Mouse (Mus musculus): ENCODE results near the gene Gm44790. TPM values are rescaled to one million over a fixed set of nuclear protein-coding genes. Genes with fewer than 3 reads are reported as not detected.

Gm44790 gene
- polyA plus RNA-seq, 1 experiment, result not detected

- peak overlapping the region; percentile 68 for H3K4me3 ChIP-seq (ENCODE audit: low read depth, low read length)
- no peaks in the 10 kb centered on the region for H3K9me3 ChIP-seq (replicated peaks; ENCODE audit: control insufficient read depth, insufficient read depth, low read length, poor library complexity, severe bottlenecking)
- H3K27me3 ChIP-seq (ENCODE audit: control insufficient read depth, insufficient read depth, low read length, poor library complexity, severe bottlenecking), result no peaks in the 10 kb centered on the region
- H3K9ac ChIP-seq (ENCODE audit: low read depth, poor library complexity, severe bottlenecking), result peak overlapping the region; percentile 74
- TF ChIP-seq CTCF (IDR thresholded peaks at IDR 0.05; ENCODE audit: low read depth, low read length) (no peak), EP300 (IDR thresholded peaks at IDR 0.05; ENCODE audit: insufficient read depth, low read depth, low read length) (no peak), POLR2A (IDR thresholded peaks at IDR 0.05; ENCODE audit: insufficient read depth, low read length) (no peak)
- peaks cover 3% of the 10 kb centered on the region for H3K4me1 ChIP-seq (ENCODE audit: control insufficient read depth, insufficient read depth, low read length)
- peak overlapping the region; percentile 58 for H3K27ac ChIP-seq (ENCODE audit: insufficient read depth, low read length)
- peaks cover 9% of the 10 kb centered on the region for H3K36me3 ChIP-seq (ENCODE audit: control insufficient read depth, insufficient read depth, low read length, poor library complexity, severe bottlenecking)
Measured at GRCm38 (mm10) chr6:86404996-86405395, 21.5 kb upstream of the Gm44790 start.

- TF ChIP-seq POLR2A (IDR thresholded peaks at IDR 0.05; ENCODE audit: insufficient read depth, low read length) (no peak), CTCF (IDR thresholded peaks at IDR 0.05; ENCODE audit: low read depth, low read length) (no peak), EP300 (IDR thresholded peaks at IDR 0.05; ENCODE audit: insufficient read depth, low read depth, low read length) (no peak)
- Histone ChIP-seq H3K9ac (ENCODE audit: low read depth, poor library complexity, severe bottlenecking) (no peak overlapping the region), H3K27ac (ENCODE audit: insufficient read depth, low read length) (no peak overlapping the region), H3K4me3 (ENCODE audit: low read depth, low read length) (no peak overlapping the region), H3K36me3 (ENCODE audit: control insufficient read depth, insufficient read depth, low read length, poor library complexity, severe bottlenecking) (peaks cover 9% of the 10 kb centered on the region), H3K27me3 (ENCODE audit: control insufficient read depth, insufficient read depth, low read length, poor library complexity, severe bottlenecking) (no peaks in the 10 kb centered on the region), H3K4me1 (ENCODE audit: control insufficient read depth, insufficient read depth, low read length) (peaks cover 3% of the 10 kb centered on the region), H3K9me3 (replicated peaks; ENCODE audit: control insufficient read depth, insufficient read depth, low read length, poor library complexity, severe bottlenecking) (no peaks in the 10 kb centered on the region)
Measured at GRCm38 (mm10) chr6:86406306-86406705, 20.2 kb upstream of the Gm44790 start.

GRCm38 (mm10) chr6:86418711-86419110 is 7.7 kb upstream of the Gm44790 start:
- no peak overlapping the region for H3K4me3 ChIP-seq (ENCODE audit: low read depth, low read length)
- no peak overlapping the region for H3K27ac ChIP-seq (ENCODE audit: insufficient read depth, low read length)
- no peak for TF ChIP-seq CTCF (IDR thresholded peaks at IDR 0.05; ENCODE audit: low read depth, low read length)
- no peak for TF ChIP-seq EP300 (IDR thresholded peaks at IDR 0.05; ENCODE audit: insufficient read depth, low read depth, low read length)
- no peak for TF ChIP-seq POLR2A (IDR thresholded peaks at IDR 0.05; ENCODE audit: insufficient read depth, low read length)
- no peaks in the 10 kb centered on the region for H3K27me3 ChIP-seq (ENCODE audit: control insufficient read depth, insufficient read depth, low read length, poor library complexity, severe bottlenecking)
- H3K36me3 ChIP-seq (ENCODE audit: control insufficient read depth, insufficient read depth, low read length, poor library complexity, severe bottlenecking), result peaks cover 32% of the 10 kb centered on the region
- no peak overlapping the region for H3K9ac ChIP-seq (ENCODE audit: low read depth, poor library complexity, severe bottlenecking)
- no peaks in the 10 kb centered on the region for H3K9me3 ChIP-seq (replicated peaks; ENCODE audit: control insufficient read depth, insufficient read depth, low read length, poor library complexity, severe bottlenecking)
- H3K4me1 ChIP-seq (ENCODE audit: control insufficient read depth, insufficient read depth, low read length), result no peaks in the 10 kb centered on the region

GRCm38 (mm10) chr6:86419239-86419638 is 7.2 kb upstream of the Gm44790 start:
- Histone ChIP-seq H3K27ac (ENCODE audit: insufficient read depth, low read length) (no peak overlapping the region), H3K9ac (ENCODE audit: low read depth, poor library complexity, severe bottlenecking) (no peak overlapping the region), H3K4me3 (ENCODE audit: low read depth, low read length) (no peak overlapping the region), H3K4me1 (ENCODE audit: control insufficient read depth, insufficient read depth, low read length) (no peaks in the 10 kb centered on the region), H3K27me3 (ENCODE audit: control insufficient read depth, insufficient read depth, low read length, poor library complexity, severe bottlenecking) (no peaks in the 10 kb centered on the region), H3K36me3 (ENCODE audit: control insufficient read depth, insufficient read depth, low read length, poor library complexity, severe bottlenecking) (peaks cover 33% of the 10 kb centered on the region), H3K9me3 (replicated peaks; ENCODE audit: control insufficient read depth, insufficient read depth, low read length, poor library complexity, severe bottlenecking) (no peaks in the 10 kb centered on the region)
- TF ChIP-seq POLR2A (IDR thresholded peaks at IDR 0.05; ENCODE audit: insufficient read depth, low read length) (no peak), CTCF (IDR thresholded peaks at IDR 0.05; ENCODE audit: low read depth, low read length) (no peak), EP300 (IDR thresholded peaks at IDR 0.05; ENCODE audit: insufficient read depth, low read depth, low read length) (no peak)

- TF ChIP-seq EP300 (IDR thresholded peaks at IDR 0.05; ENCODE audit: insufficient read depth, low read depth, low read length) (no peak), CTCF (IDR thresholded peaks at IDR 0.05; ENCODE audit: low read depth, low read length) (peak; percentile 92)
- peaks cover 40% of the 10 kb centered on the region for H3K36me3 ChIP-seq (ENCODE audit: control insufficient read depth, insufficient read depth, low read length, poor library complexity, severe bottlenecking)
- H3K4me1 ChIP-seq (ENCODE audit: control insufficient read depth, insufficient read depth, low read length), result no peaks in the 10 kb centered on the region
- H3K9ac ChIP-seq (ENCODE audit: low read depth, poor library complexity, severe bottlenecking), result no peak overlapping the region
- H3K27me3 ChIP-seq (ENCODE audit: control insufficient read depth, insufficient read depth, low read length, poor library complexity, severe bottlenecking), result no peaks in the 10 kb centered on the region
- no peak overlapping the region for H3K27ac ChIP-seq (ENCODE audit: insufficient read depth, low read length)
- no peak overlapping the region for H3K4me3 ChIP-seq (ENCODE audit: low read depth, low read length)
- H3K9me3 ChIP-seq (replicated peaks; ENCODE audit: control insufficient read depth, insufficient read depth, low read length, poor library complexity, severe bottlenecking), result no peaks in the 10 kb centered on the region
Measured at GRCm38 (mm10) chr6:86420491-86420890, 6.0 kb upstream of the Gm44790 start.

- Histone ChIP-seq H3K27me3 (ENCODE audit: control insufficient read depth, insufficient read depth, low read length, poor library complexity, severe bottlenecking) (no peaks in the 10 kb centered on the region), H3K4me1 (ENCODE audit: control insufficient read depth, insufficient read depth, low read length) (no peaks in the 10 kb centered on the region), H3K36me3 (ENCODE audit: control insufficient read depth, insufficient read depth, low read length, poor library complexity, severe bottlenecking) (peaks cover 17% of the 10 kb centered on the region), H3K9me3 (replicated peaks; ENCODE audit: control insufficient read depth, insufficient read depth, low read length, poor library complexity, severe bottlenecking) (no peaks in the 10 kb centered on the region), H3K9ac (ENCODE audit: low read depth, poor library complexity, severe bottlenecking) (no peak overlapping the region), H3K4me3 (ENCODE audit: low read depth, low read length) (no peak overlapping the region), H3K27ac (ENCODE audit: insufficient read depth, low read length) (no peak overlapping the region)
- TF ChIP-seq EP300 (IDR thresholded peaks at IDR 0.05; ENCODE audit: insufficient read depth, low read depth, low read length), result no peak
- no peak for TF ChIP-seq CTCF (IDR thresholded peaks at IDR 0.05; ENCODE audit: low read depth, low read length)
- TF ChIP-seq POLR2A (IDR thresholded peaks at IDR 0.05; ENCODE audit: insufficient read depth, low read length), result no peak
Measured at GRCm38 (mm10) chr6:86431531-86431930, 5.1 kb downstream of the Gm44790 start.

Data from ES-Bruce4 (cell line).